Mouse (Mus musculus): ENCODE data around the gene Fam169b. TPM values are rescaled to one million over a fixed set of nuclear protein-coding genes. Genes with fewer than 3 reads are reported as not detected.

Fam169b gene
- polyA plus RNA-seq, 1 experiment from 2014 or later, result 2.3 TPM

DNA sequence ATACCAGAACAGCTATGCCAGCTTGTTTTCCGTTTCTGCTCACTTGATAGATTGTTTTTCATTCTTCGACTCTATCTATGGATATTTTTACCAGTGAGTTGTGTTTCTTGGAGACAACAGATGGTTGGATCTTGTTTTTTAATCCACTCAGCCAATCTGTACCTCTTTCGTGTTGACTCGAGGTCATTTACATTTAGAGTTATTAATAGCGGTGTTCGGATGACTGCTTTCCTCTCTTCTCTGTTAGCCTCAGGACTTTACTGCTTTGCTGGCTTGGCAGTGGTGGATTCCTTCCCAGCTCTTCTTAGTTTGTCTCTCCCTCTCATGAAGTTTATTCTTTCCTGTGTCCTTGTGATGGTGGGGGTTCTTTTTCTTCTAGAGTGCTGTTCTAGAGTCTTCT, 59.2 kb downstream of the Fam169b start:
- Histone ChIP-seq H3K27ac (no peak overlapping the region), H3K4me1 (no peaks in the 10 kb centered on the region), H3K36me3 (no peaks in the 10 kb centered on the region), H3K4me2 (replicated peaks) (no peak overlapping the region), H3K27me3 (no peaks in the 10 kb centered on the region), H3K9me3 (no peaks in the 10 kb centered on the region), H3K4me3 (no peak overlapping the region), H3K9ac (no peak overlapping the region)
- no peak for ATAC-seq (ENCODE audit: insufficient number of reproducible peaks, insufficient read depth, low FRiP score, low TSS enrichment)
- 91% methylated on average over 6 of the region's 6 CpGs for WGBS

DNA sequence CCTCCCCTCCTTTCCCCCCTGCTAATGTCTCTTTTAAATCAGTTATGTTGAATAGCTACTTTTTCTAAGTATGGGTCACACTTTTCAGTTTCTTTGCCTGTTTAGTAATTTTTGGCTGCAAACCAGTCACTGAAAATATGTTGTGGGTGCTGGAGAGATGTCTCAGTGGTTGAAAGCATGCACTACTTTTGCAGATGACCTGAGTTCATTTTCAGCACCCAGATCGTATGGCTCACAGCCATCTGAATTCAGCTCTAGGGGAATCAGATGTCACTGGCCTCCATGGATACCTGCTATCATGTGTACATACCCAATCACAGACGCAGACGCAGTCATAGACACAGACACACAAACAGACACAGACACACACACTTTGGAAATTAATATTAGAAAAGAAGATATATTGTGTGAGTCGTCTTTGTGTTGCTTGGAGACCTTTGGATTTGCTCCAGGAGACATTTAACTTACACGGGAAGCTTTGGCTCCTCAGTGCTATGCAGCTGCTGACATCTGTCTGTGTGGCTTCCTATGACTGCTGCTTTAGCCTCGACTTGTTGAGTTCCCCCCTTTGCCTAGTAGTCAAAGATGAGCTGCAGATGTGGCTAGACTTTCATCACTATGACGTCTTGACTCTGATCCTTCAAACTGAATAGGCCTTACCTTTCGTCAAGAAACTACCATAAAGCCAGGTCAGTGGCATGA, 63.6 kb downstream of the Fam169b start:
- Histone ChIP-seq H3K27ac (no peak overlapping the region), H3K27me3 (no peaks in the 10 kb centered on the region), H3K9me3 (no peaks in the 10 kb centered on the region), H3K4me3 (no peak overlapping the region), H3K4me2 (replicated peaks) (no peak overlapping the region), H3K9ac (no peak overlapping the region), H3K36me3 (no peaks in the 10 kb centered on the region), H3K4me1 (no peaks in the 10 kb centered on the region)
- whole genome bisulfite sequencing, result 66% methylated on average over 8 of the region's 8 CpGs
- ATAC-seq (ENCODE audit: insufficient number of reproducible peaks, insufficient read depth, low FRiP score, low TSS enrichment), result no peak

GRCm38 (mm10) chr7:68338680-68339079, 65.0 kb downstream of the Fam169b start:
- Histone ChIP-seq H3K4me3 (no peak overlapping the region), H3K4me1 (no peaks in the 10 kb centered on the region), H3K36me3 (no peaks in the 10 kb centered on the region), H3K9me3 (no peaks in the 10 kb centered on the region), H3K27ac (no peak overlapping the region), H3K9ac (no peak overlapping the region), H3K4me2 (replicated peaks) (no peak overlapping the region), H3K27me3 (no peaks in the 10 kb centered on the region)
- ATAC-seq (ENCODE audit: insufficient number of reproducible peaks, insufficient read depth, low FRiP score, low TSS enrichment), result no peak
- 87% methylated on average over 6 of the region's 6 CpGs for WGBS

GRCm38 (mm10) chr7:68344561-68344960, 70.9 kb downstream of the Fam169b start:
- ATAC-seq (ENCODE audit: insufficient number of reproducible peaks, insufficient read depth, low FRiP score, low TSS enrichment), result no peak
- no peaks in the 10 kb centered on the region for H3K36me3 ChIP-seq
- no peak overlapping the region for H3K9ac ChIP-seq
- 51% methylated on average over 5 of the region's 5 CpGs for WGBS
- H3K27me3 ChIP-seq, result no peaks in the 10 kb centered on the region
- no peak overlapping the region for H3K27ac ChIP-seq
- H3K4me1 ChIP-seq, result no peaks in the 10 kb centered on the region
- H3K9me3 ChIP-seq, result no peaks in the 10 kb centered on the region
- H3K4me3 ChIP-seq, result no peak overlapping the region
- H3K4me2 ChIP-seq (replicated peaks), result no peak overlapping the region

DNA sequence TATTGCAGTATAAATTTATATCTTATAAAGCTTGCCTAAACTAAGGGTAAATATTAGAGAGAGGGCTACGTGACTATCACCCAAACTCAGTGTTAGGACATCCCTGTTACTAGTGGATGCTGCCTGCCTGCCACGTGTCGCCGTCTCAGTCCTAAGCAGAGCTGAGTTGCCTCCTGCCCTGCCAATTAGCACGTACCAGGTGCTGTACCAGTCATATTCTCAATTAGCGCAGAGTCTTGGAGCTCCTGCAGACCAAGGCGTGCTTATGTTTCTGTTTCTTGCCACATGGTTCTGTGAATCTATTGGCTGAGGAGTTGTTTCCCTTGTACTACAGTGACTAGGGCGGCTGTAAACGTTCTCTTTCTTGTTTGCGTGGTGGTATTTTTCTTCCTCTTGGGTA, 72.3 kb downstream of the Fam169b start:
- H3K9me3 ChIP-seq, result no peaks in the 10 kb centered on the region
- H3K36me3 ChIP-seq, result no peaks in the 10 kb centered on the region
- H3K27ac ChIP-seq, result no peak overlapping the region
- 87% methylated on average over 10 of the region's 10 CpGs for WGBS
- no peaks in the 10 kb centered on the region for H3K27me3 ChIP-seq
- H3K4me2 ChIP-seq (replicated peaks), result no peak overlapping the region
- ATAC-seq (ENCODE audit: insufficient number of reproducible peaks, insufficient read depth, low FRiP score, low TSS enrichment), result no peak
- H3K4me3 ChIP-seq, result no peak overlapping the region
- H3K9ac ChIP-seq, result no peak overlapping the region
- H3K4me1 ChIP-seq, result no peaks in the 10 kb centered on the region

GRCm38 (mm10) chr7:68355325-68356076, 81.9 kb downstream of the Fam169b start:
- H3K4me1 ChIP-seq, result peaks cover 24% of the 10 kb centered on the region
- H3K36me3 ChIP-seq, result no peaks in the 10 kb centered on the region
- no peak overlapping the region for H3K9ac ChIP-seq
- no peak overlapping the region for H3K4me2 ChIP-seq (replicated peaks)
- no peak for ATAC-seq (ENCODE audit: insufficient number of reproducible peaks, insufficient read depth, low FRiP score, low TSS enrichment)
- no peak overlapping the region for H3K27ac ChIP-seq
- H3K27me3 ChIP-seq, result no peaks in the 10 kb centered on the region
- H3K4me3 ChIP-seq, result no peak overlapping the region
- 48% methylated on average over 11 of the region's 11 CpGs for WGBS
- no peaks in the 10 kb centered on the region for H3K9me3 ChIP-seq

DNA sequence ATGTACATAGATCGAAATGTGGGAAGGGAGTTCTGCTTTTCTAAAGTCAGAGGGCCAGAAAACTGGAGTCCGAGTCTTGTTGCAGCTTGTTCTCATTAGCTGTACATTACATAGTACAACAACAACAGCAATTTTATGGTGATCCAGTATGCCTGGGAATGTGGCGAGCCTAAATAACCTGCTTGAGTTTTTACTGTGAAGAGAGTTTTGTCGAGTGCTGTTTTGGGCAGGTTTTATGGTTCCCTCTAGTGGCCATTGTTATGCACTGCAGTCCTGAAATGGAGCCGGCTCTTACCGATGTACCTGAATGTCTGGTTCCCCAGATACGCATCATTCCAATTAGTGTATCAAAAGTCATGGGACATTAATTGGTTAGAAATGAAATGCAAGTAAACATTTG, 83.8 kb downstream of the Fam169b start:
- H3K4me2 ChIP-seq (replicated peaks), result no peak overlapping the region
- ATAC-seq (ENCODE audit: insufficient number of reproducible peaks, insufficient read depth, low FRiP score, low TSS enrichment), result 0 out of 2 replicates have a peak, but pooled peaks have one; percentile 19
- H3K9me3 ChIP-seq, result no peaks in the 10 kb centered on the region
- 14% methylated on average over 7 of the region's 7 CpGs for WGBS
- no peaks in the 10 kb centered on the region for H3K27me3 ChIP-seq
- peaks cover 24% of the 10 kb centered on the region for H3K4me1 ChIP-seq
- no peak overlapping the region for H3K9ac ChIP-seq
- H3K27ac ChIP-seq, result no peak overlapping the region
- no peaks in the 10 kb centered on the region for H3K36me3 ChIP-seq
- H3K4me3 ChIP-seq, result no peak overlapping the region

DNA sequence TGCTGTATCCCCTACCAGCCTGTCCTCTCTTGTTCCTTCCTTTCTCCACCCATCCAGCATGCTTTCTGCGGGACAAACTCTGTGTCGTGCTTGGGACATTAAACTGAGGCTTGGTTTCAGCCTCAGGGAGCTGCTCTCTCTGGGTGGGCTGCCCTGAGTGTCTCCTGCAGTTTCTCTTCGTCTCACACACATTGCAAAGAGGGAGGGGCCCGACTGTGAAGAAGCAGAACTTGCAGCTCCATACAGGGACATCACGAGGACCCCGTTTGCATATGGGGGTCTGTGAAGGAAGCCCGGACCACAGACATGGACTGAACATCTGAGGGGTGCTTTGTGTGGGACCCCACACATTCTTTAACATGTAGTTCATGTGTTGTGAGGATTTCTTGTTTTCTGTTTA, 89.0 kb downstream of the Fam169b start:
- Histone ChIP-seq H3K4me2 (replicated peaks) (no peak overlapping the region), H3K4me1 (no peaks in the 10 kb centered on the region), H3K9ac (no peak overlapping the region), H3K4me3 (no peak overlapping the region), H3K27ac (no peak overlapping the region), H3K36me3 (no peaks in the 10 kb centered on the region), H3K9me3 (0 out of 2 replicates have a peak, but pooled peaks cover 4% of the 10 kb centered on the region), H3K27me3 (no peaks in the 10 kb centered on the region)
- ATAC-seq (ENCODE audit: insufficient number of reproducible peaks, insufficient read depth, low FRiP score, low TSS enrichment), result no peak
- 61% methylated on average over 7 of the region's 7 CpGs for WGBS

DNA sequence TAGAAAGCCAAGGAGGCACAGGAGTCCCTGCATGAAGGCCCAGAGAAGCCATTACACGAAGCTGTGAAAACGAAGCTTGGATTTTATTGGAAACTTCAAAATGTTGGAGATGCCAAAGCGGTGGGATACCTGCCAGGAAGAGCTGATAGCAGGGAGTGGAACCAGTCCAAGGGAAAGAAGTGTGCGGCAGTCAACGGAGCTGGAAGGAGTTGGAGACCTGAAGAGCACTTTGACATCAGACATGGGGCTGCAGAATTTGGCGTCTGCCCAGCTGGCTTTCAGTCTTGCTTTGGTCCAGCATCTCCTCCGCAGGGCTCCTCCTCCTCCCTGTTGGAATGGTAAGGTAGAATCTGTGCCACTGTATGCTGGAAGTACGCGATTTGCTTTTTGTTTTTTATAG, 92.1 kb downstream of the Fam169b start:
- no peak overlapping the region for H3K4me2 ChIP-seq (replicated peaks)
- H3K27ac ChIP-seq, result no peak overlapping the region
- H3K4me3 ChIP-seq, result no peak overlapping the region
- H3K9ac ChIP-seq, result no peak overlapping the region
- 0 out of 2 replicates have a peak, but pooled peaks cover 4% of the 10 kb centered on the region for H3K9me3 ChIP-seq
- no peaks in the 10 kb centered on the region for H3K4me1 ChIP-seq
- no peaks in the 10 kb centered on the region for H3K36me3 ChIP-seq
- ATAC-seq (ENCODE audit: insufficient number of reproducible peaks, insufficient read depth, low FRiP score, low TSS enrichment), result no peak
- H3K27me3 ChIP-seq, result peaks cover under 1% of the 10 kb centered on the region; the same call in 1 of the 2 replicates
- 91% methylated on average over 9 of the region's 9 CpGs for WGBS

GRCm38 (mm10) chr7:68368948-68369347, 95.3 kb downstream of the Fam169b start:
- Histone ChIP-seq H3K9me3 (0 out of 2 replicates have a peak, but pooled peaks cover 4% of the 10 kb centered on the region), H3K27me3 (peaks cover 18% of the 10 kb centered on the region), H3K9ac (no peak overlapping the region), H3K27ac (no peak overlapping the region), H3K4me2 (replicated peaks) (no peak overlapping the region), H3K4me3 (no peak overlapping the region), H3K36me3 (no peaks in the 10 kb centered on the region), H3K4me1 (no peaks in the 10 kb centered on the region)
- WGBS, result 85% methylated on average over 12 of the region's 12 CpGs
- no peak for ATAC-seq (ENCODE audit: insufficient number of reproducible peaks, insufficient read depth, low FRiP score, low TSS enrichment)

- no peak for ATAC-seq (ENCODE audit: insufficient number of reproducible peaks, insufficient read depth, low FRiP score, low TSS enrichment)
- 2% methylated on average over 12 of the region's 13 CpGs for WGBS
- peak overlapping the region; percentile 26 for H3K4me3 ChIP-seq
- no peak overlapping the region for H3K27ac ChIP-seq
- no peaks in the 10 kb centered on the region for H3K4me1 ChIP-seq
- H3K4me2 ChIP-seq (replicated peaks), result peak overlapping the region; percentile 53
- no peak overlapping the region for H3K9ac ChIP-seq
- 0 out of 2 replicates have a peak, but pooled peaks cover 4% of the 10 kb centered on the region for H3K9me3 ChIP-seq
- no peaks in the 10 kb centered on the region for H3K36me3 ChIP-seq
- peaks cover 18% of the 10 kb centered on the region for H3K27me3 ChIP-seq
Measured at GRCm38 (mm10) chr7:68369694-68370093, 96.1 kb downstream of the Fam169b start.

Data from embryonic facial prominence, embryonic 12.5 days (tissue).